Mouse (Mus musculus) liver, embryonic 14.5 days (tissue): Measurements from ENCODE around the gene Slc30a9.

ENCODE experiments used
- CTCF ChIP-seq: IDR thresholded peaks from 2 replicates; pipeline ENCODE4 v1.5.1; 2016; ENCODE audit warnings: antibody characterized with exemption, low read depth, control low read depth
- EP300 ChIP-seq: IDR thresholded peaks from 2 replicates; pipeline ENCODE4 v1.6.1; 2016; ENCODE audit warnings: antibody characterized with exemption, low read depth

DNA sequence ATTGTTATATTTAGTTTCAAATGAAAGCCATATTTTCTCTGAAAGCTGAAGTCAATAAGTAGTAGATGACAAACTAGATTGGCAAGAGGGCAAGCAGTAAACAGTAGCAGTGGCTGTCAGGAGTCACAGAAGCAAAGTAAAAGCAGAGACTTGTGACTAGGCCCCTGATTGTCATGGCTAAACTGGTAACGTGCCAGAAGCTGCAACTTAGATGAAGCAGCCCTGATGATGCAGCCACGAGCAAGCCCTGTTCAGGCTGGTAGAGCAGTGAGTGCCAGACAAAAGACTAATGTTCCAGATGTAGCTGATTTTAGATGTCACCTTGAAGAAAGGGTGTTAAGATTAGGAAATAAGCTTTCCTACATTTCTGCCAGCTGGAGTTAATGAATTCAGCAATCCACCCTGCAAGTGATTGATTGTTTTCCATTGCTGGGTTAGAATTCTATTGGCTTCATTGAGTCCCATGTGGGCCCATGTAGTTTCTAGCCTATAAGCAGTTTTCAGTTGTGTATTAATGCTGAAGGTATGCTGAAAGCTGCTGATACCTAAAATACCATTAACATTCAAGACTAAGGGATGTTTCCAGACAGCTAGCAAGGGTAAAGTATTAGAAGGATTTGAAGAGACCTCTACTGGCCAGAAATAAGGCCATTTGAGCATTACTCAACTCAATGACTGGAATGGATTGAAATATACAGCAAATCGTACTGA lies 5.2 kb downstream of the Slc30a9 start:
- no peak for TF ChIP-seq CTCF
- TF ChIP-seq EP300: no peak
